Mouse (Mus musculus) CH12F3 (cell line): Measurements from ENCODE around the gene Gm49378.

Source experiments
- in situ Hi-C: fragments of 300-500 bp; cut with MboI; formaldehyde crosslinking; loops from 2 replicates; pipeline ENCODE4 v1.14.3; 2020; ENCODE audit warnings: low sequenced_read_pairs

Gm49378 gene

GRCm38 (mm10) chr14:55634874-55635522, 2.7 kb downstream of the Gm49378 start:
- in situ Hi-C loops: no loop called here

- in situ Hi-C loops: no loop called here
Measured at GRCm38 (mm10) chr14:55629312-55629711, 8.4 kb downstream of the Gm49378 start.

- in situ Hi-C loops: no loop called here
Measured at GRCm38 (mm10) chr14:55628077-55628827, 9.4 kb downstream of the Gm49378 start.

- in situ Hi-C loops: no loop called here
Measured at GRCm38 (mm10) chr14:55618486-55619195, 19.1 kb downstream of the Gm49378 start.

GRCm38 (mm10) chr14:55617822-55618221, 19.9 kb downstream of the Gm49378 start, which contains the start of gene Rec8:
Gene Rec8, plus strand, starts transcription at chr14:55618037.
- in situ Hi-C loops: no loop called here

GRCm38 (mm10) chr14:55616844-55617243, 20.9 kb downstream of the Gm49378 start:
- in situ Hi-C loops: no loop called here

GRCm38 (mm10) chr14:55615876-55616275, 21.8 kb downstream of the Gm49378 start:
- in situ Hi-C loops: no loop called here

GRCm38 (mm10) chr14:55614565-55615178, 23.0 kb downstream of the Gm49378 start:
- in situ Hi-C loops: no loop called here

GRCm38 (mm10) chr14:55613346-55613745, 24.3 kb downstream of the Gm49378 start:
- in situ Hi-C loops: no loop called here

GRCm38 (mm10) chr14:55608339-55608738, 29.4 kb downstream of the Gm49378 start:
- in situ Hi-C loops: no loop called here

- in situ Hi-C loops: no loop called here
Measured at GRCm38 (mm10) chr14:55605743-55606459, 31.8 kb downstream of the Gm49378 start.

GRCm38 (mm10) chr14:55604823-55605222, 32.9 kb downstream of the Gm49378 start:
- in situ Hi-C loops: no loop called here

GRCm38 (mm10) chr14:55603633-55604576, 33.8 kb downstream of the Gm49378 start:
- in situ Hi-C loops: no loop called here

- in situ Hi-C loops: no loop called here
Measured at GRCm38 (mm10) chr14:55603271-55603632, 34.4 kb downstream of the Gm49378 start, which contains the start of gene Irf9. Gene Irf9, plus strand, starts transcription at chr14:55603571.

- in situ Hi-C loops: no loop called here
Measured at GRCm38 (mm10) chr14:55598521-55599390, 38.9 kb downstream of the Gm49378 start.

- in situ Hi-C loops: no loop called here
Measured at GRCm38 (mm10) chr14:55596036-55596690, 41.5 kb downstream of the Gm49378 start.

GRCm38 (mm10) chr14:55592226-55592625, 45.5 kb downstream of the Gm49378 start:
- in situ Hi-C loops: no loop called here

GRCm38 (mm10) chr14:55591331-55591891, 46.3 kb downstream of the Gm49378 start, which contains the start of gene Rnf31:
Gene Rnf31, plus strand, starts transcription at chr14:55591708.
- in situ Hi-C loops: no loop called here
